Mouse (Mus musculus): Measurements from ENCODE around the gene 1700007K13Rik. TPM values are rescaled to one million over a fixed set of nuclear protein-coding genes. Genes with fewer than 3 reads are reported as not detected.
"Not testable (repeated sequence)": the region's sequence is repeated elsewhere in the genome, so short reads cannot be mapped to it uniquely, and the experiment has no call there.

1700007K13Rik gene
- total and polyA plus RNA-seq, 3 experiments, result 0.14 TPM; not detected in 2

DNA sequence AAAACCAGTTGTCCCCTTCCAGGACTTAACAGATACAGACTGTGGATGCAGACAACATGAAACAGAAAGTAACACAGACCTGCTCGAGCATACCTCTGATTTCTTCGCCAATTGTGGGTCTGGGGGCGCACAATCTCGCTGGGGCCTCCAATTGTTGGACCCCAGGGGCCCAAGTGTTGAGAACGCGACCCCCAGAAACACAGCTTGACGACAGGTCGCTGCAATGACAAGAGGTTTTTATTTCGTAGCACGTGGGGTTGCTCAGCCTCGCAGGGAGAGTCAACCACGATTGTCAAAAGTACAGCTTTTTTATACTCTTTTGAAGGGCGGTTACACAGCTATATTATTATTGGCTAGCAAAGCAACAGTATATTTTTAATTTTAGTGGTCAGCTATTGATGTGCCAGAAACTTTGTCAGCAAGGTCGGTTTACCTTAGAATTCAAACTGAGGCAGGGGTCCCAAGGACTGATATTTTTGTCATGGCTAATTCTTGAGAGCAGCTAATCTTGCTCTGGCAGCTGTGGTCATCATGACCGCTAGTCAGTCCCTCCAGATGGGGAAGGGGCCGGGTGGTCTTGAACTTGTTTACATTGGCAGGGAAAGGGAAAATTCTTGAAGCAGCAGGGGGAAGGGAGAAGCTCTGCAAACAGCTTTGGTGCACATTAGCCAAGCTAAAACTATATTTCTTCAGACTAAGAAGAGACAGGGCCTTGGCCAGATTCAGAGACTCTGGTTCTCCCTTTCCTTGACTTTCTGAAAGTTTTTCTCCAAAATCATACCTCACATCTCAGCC, 29.9 kb upstream of the 1700007K13Rik start:
- no peak for ATAC-seq (ENCODE audit: extremely low read depth, insufficient number of reproducible peaks, low FRiP score, poor library complexity, severe bottlenecking)
- Histone ChIP-seq H3K36me3 (replicated peaks) (no peaks in the 10 kb centered on the region), H3K27me3 (ENCODE audit: insufficient read depth, low read length) (peaks cover 25% of the 10 kb centered on the region), H3K4me1 (ENCODE audit: insufficient read depth, low read depth, low read length) (0 out of 2 replicates have a peak, but pooled peaks cover 2% of the 10 kb centered on the region), H3K9me3 (replicated peaks) (no peaks in the 10 kb centered on the region), H3K4me3 (ENCODE audit: low read depth, low read length) (no peak overlapping the region)
- no peak for TF ChIP-seq TAL1 (conservative IDR thresholded peaks at IDR 0.05; ENCODE audit: low read depth, low read length)
- no peak for TF ChIP-seq GATA2 (IDR thresholded peaks at IDR 0.05; ENCODE audit: borderline replicate concordance, low read depth, low read length)
- TF ChIP-seq POLR2AphosphoS5 (IDR thresholded peaks at IDR 0.05; ENCODE audit: insufficient replicate concordance, low read depth, low read length), result no peak
- no peak for TF ChIP-seq GATA1 (IDR thresholded peaks at IDR 0.05; ENCODE audit: borderline replicate concordance, low read length)
- TF ChIP-seq CTCF (IDR thresholded peaks at IDR 0.05; ENCODE audit: low read depth, low read length), result no peak
- DNase-seq (ENCODE audit: low spot score), result no peak

DNA sequence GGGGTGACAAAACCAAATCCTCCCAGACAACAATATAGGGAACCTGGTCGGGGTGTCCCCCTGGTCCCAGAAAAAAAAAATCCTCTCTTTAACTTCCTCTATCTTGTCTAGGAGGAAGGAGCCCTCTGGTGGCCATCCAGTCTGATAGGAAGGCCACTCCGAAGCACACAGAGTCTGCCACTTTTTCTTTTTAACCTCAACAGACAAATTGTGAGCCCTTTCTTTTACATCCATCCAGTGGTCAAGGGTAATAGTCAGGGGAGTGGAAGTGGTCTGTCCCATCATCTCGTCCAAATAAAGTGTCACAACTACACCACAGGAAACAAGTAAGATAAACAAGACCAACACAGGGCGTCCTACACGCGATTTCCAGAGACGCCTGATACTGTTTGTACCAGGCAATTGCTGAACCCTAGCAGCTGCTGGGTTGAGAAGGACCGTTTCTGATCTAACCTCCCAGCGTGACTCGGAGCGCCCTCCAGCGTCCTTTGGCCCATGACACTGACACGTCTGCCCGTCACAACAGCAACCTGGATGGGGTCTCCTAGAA, 29.1 kb upstream of the 1700007K13Rik start:
- Histone ChIP-seq H3K4me1 (ENCODE audit: insufficient read depth, low read depth, low read length) (0 out of 2 replicates have a peak, but pooled peaks cover 2% of the 10 kb centered on the region), H3K27me3 (ENCODE audit: insufficient read depth, low read length) (peaks cover 25% of the 10 kb centered on the region), H3K4me3 (ENCODE audit: low read depth, low read length) (no peak overlapping the region), H3K36me3 (replicated peaks) (no peaks in the 10 kb centered on the region), H3K9me3 (replicated peaks) (no peaks in the 10 kb centered on the region)
- TF ChIP-seq CTCF (IDR thresholded peaks at IDR 0.05; ENCODE audit: low read depth, low read length) (no peak), POLR2AphosphoS5 (IDR thresholded peaks at IDR 0.05; ENCODE audit: insufficient replicate concordance, low read depth, low read length) (no peak), GATA2 (IDR thresholded peaks at IDR 0.05; ENCODE audit: borderline replicate concordance, low read depth, low read length) (no peak), GATA1 (IDR thresholded peaks at IDR 0.05; ENCODE audit: borderline replicate concordance, low read length) (no peak), TAL1 (conservative IDR thresholded peaks at IDR 0.05; ENCODE audit: low read depth, low read length) (no peak)
- ATAC-seq (ENCODE audit: extremely low read depth, insufficient number of reproducible peaks, low FRiP score, poor library complexity, severe bottlenecking) (no peak), DNase-seq (ENCODE audit: low spot score) (no peak)

DNA sequence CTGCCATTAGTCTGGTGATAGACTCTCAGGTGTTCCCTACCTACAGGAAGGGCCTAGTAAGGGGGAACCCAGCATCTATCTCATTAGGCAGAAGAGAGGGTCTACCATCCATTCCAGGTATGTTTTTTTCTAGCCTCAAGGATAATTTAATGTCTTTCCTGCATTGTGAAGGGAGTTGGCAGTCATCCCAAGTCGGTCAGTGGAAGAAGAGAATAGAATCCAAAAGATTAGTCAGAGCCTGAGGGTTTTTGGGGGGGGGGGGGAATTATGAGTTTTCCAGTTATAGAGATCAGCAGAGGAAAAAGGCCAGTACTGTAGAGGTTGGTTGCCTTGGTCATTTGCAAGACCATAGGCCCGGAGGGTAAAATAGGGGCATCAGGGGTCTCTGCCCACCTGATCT, 28.4 kb upstream of the 1700007K13Rik start:
- no peak for TF ChIP-seq CTCF (IDR thresholded peaks at IDR 0.05; ENCODE audit: low read depth, low read length)
- no peak for TF ChIP-seq GATA1 (IDR thresholded peaks at IDR 0.05; ENCODE audit: borderline replicate concordance, low read length)
- no peak for TF ChIP-seq POLR2AphosphoS5 (IDR thresholded peaks at IDR 0.05; ENCODE audit: insufficient replicate concordance, low read depth, low read length)
- TF ChIP-seq TAL1 (conservative IDR thresholded peaks at IDR 0.05; ENCODE audit: low read depth, low read length), result no peak
- TF ChIP-seq GATA2 (IDR thresholded peaks at IDR 0.05; ENCODE audit: borderline replicate concordance, low read depth, low read length), result no peak
- H3K36me3 ChIP-seq (replicated peaks), result no peaks in the 10 kb centered on the region
- peaks cover 23% of the 10 kb centered on the region for H3K27me3 ChIP-seq (ENCODE audit: insufficient read depth, low read length)
- no peak overlapping the region for H3K4me3 ChIP-seq (ENCODE audit: low read depth, low read length)
- H3K9me3 ChIP-seq (replicated peaks), result no peaks in the 10 kb centered on the region
- 0 out of 2 replicates have a peak, but pooled peaks cover 2% of the 10 kb centered on the region for H3K4me1 ChIP-seq (ENCODE audit: insufficient read depth, low read depth, low read length)
- no peak for ATAC-seq (ENCODE audit: extremely low read depth, insufficient number of reproducible peaks, low FRiP score, poor library complexity, severe bottlenecking)
- DNase-seq (ENCODE audit: low spot score), result no peak

DNA sequence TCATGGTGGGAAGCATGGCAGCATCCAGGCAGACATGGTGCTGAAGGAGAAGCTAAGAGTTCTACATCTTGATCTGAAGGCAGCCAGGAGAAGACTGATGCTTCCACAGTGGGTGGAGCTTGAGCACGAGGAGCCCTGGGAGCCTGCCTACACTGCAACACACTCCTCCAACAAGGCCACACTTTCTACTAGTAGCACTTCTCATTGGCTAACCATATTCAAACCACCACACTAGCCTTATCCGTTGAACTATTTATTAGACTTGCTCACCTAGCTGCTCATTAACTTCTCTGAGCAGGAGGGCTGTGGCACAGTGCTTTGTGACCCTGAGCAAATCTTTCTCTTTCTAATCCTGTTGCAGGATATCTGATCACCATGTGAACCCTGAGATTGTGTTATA, 17.7 kb upstream of the 1700007K13Rik start:
- Histone ChIP-seq H3K27me3 (ENCODE audit: insufficient read depth, low read length) (peaks cover 29% of the 10 kb centered on the region), H3K9me3 (replicated peaks) (no peaks in the 10 kb centered on the region), H3K4me3 (ENCODE audit: low read depth, low read length) (no peak overlapping the region), H3K4me1 (ENCODE audit: insufficient read depth, low read depth, low read length) (no peaks in the 10 kb centered on the region), H3K36me3 (replicated peaks) (no peaks in the 10 kb centered on the region)
- DNase-seq (ENCODE audit: low spot score) (no peak), ATAC-seq (ENCODE audit: extremely low read depth, insufficient number of reproducible peaks, low FRiP score, poor library complexity, severe bottlenecking) (no peak)
- TF ChIP-seq CTCF (IDR thresholded peaks at IDR 0.05; ENCODE audit: low read depth, low read length), result no peak
- no peak for TF ChIP-seq GATA2 (IDR thresholded peaks at IDR 0.05; ENCODE audit: borderline replicate concordance, low read depth, low read length)
- no peak for TF ChIP-seq POLR2AphosphoS5 (IDR thresholded peaks at IDR 0.05; ENCODE audit: insufficient replicate concordance, low read depth, low read length)
- TF ChIP-seq TAL1 (conservative IDR thresholded peaks at IDR 0.05; ENCODE audit: low read depth, low read length), result no peak
- TF ChIP-seq GATA1 (IDR thresholded peaks at IDR 0.05; ENCODE audit: borderline replicate concordance, low read length), result no peak

DNA sequence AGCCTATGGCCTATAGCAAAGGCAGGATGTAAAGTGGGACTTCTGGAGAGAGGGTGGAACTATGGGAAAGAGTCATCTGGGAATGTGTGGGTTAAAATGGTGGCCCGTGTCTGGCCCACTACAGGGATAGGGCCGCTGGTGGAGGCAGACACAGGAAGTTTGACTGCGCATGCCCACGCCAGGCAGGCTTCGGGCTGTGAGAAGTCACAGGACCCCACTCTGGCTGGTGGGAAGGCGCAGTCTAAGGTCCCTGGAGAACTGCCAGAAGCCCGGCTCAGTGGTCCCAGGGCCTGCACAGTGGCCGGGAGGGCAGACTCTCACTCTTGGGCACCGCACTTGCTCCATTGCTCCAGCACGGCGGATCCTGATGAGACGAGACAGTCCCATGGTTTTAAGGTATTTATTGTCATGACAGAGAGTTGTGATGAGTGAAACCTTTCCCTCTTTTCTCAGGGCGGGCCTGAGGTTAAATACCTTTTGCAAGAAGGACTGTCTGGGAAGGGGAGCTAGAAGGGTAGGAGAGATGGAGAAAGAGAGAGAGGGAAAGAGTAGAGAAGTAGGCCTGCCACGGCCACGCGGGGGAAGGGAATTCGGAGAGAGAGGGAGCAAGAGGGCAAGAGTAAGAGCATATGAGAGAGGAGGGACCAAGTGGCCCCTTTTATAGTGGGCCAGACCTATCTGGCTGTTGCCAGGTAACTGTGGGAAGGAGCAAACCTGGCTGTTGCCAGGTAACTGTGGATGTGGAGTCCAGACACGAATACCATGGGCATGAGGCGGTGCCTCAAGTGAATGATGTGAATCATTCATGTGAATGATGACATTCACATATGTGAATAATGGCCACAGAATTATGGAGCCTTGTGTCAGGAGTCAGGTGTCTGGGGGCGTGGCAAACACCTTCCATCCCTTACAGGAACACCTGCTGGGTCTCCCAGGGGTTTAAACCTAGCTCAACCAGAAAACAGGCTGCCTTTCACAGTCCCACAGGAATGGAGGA, 13.4 kb upstream of the 1700007K13Rik start:
- Histone ChIP-seq H3K27me3 (ENCODE audit: insufficient read depth, low read length) (peaks cover 23% of the 10 kb centered on the region), H3K36me3 (replicated peaks) (no peaks in the 10 kb centered on the region), H3K9me3 (replicated peaks) (no peaks in the 10 kb centered on the region), H3K4me3 (ENCODE audit: low read depth, low read length) (no peak overlapping the region), H3K4me1 (ENCODE audit: insufficient read depth, low read depth, low read length) (no peaks in the 10 kb centered on the region)
- no peak for DNase-seq (ENCODE audit: low spot score)
- TF ChIP-seq GATA2 (IDR thresholded peaks at IDR 0.05; ENCODE audit: borderline replicate concordance, low read depth, low read length), result no peak
- no peak for ATAC-seq (ENCODE audit: extremely low read depth, insufficient number of reproducible peaks, low FRiP score, poor library complexity, severe bottlenecking)

DNA sequence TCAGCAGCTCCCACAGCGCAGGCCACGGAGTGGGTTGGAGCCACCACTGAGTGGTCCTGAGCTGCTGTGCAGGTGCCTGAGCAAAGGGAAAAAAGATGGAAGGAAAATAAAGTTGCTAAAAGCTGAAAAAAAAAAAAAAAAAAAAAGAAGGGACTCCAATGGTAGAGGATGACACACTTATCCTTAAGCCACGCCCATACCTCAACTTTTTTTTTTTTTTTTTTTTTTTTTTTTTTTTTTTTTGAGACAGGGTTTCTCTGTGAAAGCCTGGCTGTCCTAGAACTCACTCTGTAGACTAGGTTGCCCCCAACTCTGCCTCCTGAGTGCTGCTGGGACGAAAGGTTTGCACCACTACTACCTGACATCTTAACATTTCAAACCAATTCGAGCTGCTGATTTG, 11.9 kb upstream of the 1700007K13Rik start:
- not testable (repeated sequence) for H3K36me3 ChIP-seq (replicated peaks); H3K4me1 ChIP-seq (ENCODE audit: insufficient read depth, low read depth, low read length); H3K4me3 ChIP-seq (ENCODE audit: low read depth, low read length); ATAC-seq (ENCODE audit: extremely low read depth, insufficient number of reproducible peaks, low FRiP score, poor library complexity, severe bottlenecking); DNase-seq (ENCODE audit: low spot score); H3K9me3 ChIP-seq (replicated peaks)
- H3K27me3 ChIP-seq (ENCODE audit: insufficient read depth, low read length), result peaks cover 21% of the 10 kb centered on the region

DNA sequence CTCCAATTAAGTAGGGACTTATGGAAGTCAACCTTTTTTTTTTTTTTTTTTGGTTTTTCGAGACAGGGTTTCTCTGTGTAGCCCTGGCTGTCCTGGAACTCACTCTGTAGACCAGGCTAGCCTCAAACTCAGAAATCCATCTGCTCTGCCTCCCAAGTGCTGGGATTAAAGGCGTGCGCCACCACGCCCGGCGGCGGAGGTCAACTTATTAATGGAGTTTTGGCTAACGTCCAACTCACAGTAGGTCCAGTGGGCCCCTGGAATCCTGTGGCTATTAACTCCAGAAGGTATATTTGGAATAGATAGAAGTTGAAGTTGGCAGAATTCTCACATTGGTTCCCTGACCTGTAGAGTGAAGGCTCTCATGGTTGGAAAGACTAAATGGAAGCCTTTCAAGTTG, 5.9 kb upstream of the 1700007K13Rik start:
- peaks cover 16% of the 10 kb centered on the region for H3K9me3 ChIP-seq (replicated peaks)
- not testable (repeated sequence) for H3K27me3 ChIP-seq (ENCODE audit: insufficient read depth, low read length); H3K4me3 ChIP-seq (ENCODE audit: low read depth, low read length); DNase-seq (ENCODE audit: low spot score); ATAC-seq (ENCODE audit: extremely low read depth, insufficient number of reproducible peaks, low FRiP score, poor library complexity, severe bottlenecking)
- H3K4me1 ChIP-seq (ENCODE audit: insufficient read depth, low read depth, low read length), result peaks cover 21% of the 10 kb centered on the region
- peaks cover 40% of the 10 kb centered on the region for H3K36me3 ChIP-seq (replicated peaks)
